ENCODE assay signal across 9 mouse cellular contexts in genomic region chr11:119023616-119023980, GRCm38 (mm10). TPM values are rescaled to one million over a fixed set of nuclear protein-coding genes. Genes with fewer than 3 reads are reported as not detected.
DNase-seq lines count a peak whose midpoint lies in the region; ATAC-seq and TF ChIP-seq lines count a peak whose summit lies in the region.
"Had no signal": no experiment of that assay in that cellular context is flagged by ENCODE, and none has a peak within 500 bp of the region (broad histone marks: within the 10 kb centered on the region; RNA-seq: fewer than 3 reads in every experiment).

No protein-coding gene starts in this region.

- H3K9me3 ChIP-seq in heart, embryonic 12.5 days (replicated peaks), result no peaks in the 10 kb centered on the region
- no peaks in the 10 kb centered on the region for H3K9me3 ChIP-seq in ES-Bruce4 (replicated peaks; ENCODE audit: control insufficient read depth, insufficient read depth, low read length, poor library complexity, severe bottlenecking)
- H3K9me3 ChIP-seq in limb, embryonic 13.5 days, result no peaks in the 10 kb centered on the region
- H3K9me3 ChIP-seq in neural tube, embryonic 15.5 days (replicated peaks), result no peaks in the 10 kb centered on the region

- no peak for ATAC-seq in heart, embryonic 12.5 days (ENCODE audit: insufficient number of reproducible peaks, low FRiP score)
- no peak for ATAC-seq in limb, embryonic 13.5 days (ENCODE audit: low FRiP score, low read depth)
- 0 out of 2 replicates have a peak, but pooled peaks have one; percentile 2 for ATAC-seq in neural tube, embryonic 15.5 days (ENCODE audit: low FRiP score)

- peak overlapping the region; percentile 80 for H3K27ac ChIP-seq in heart, embryonic 12.5 days (ENCODE audit: poor library complexity, severe bottlenecking)
- no peak overlapping the region for H3K27ac ChIP-seq in ES-Bruce4 (ENCODE audit: insufficient read depth, low read length)
- H3K27ac ChIP-seq in embryonic fibroblast, embryonic 13.5 days (ENCODE audit: insufficient read depth, low read length), result no peak overlapping the region
- H3K27ac ChIP-seq in limb, embryonic 13.5 days, result peak overlapping the region; percentile 97
- peak overlapping the region; percentile 85 for H3K27ac ChIP-seq in neural tube, embryonic 15.5 days (replicated peaks)

- TF ChIP-seq CTCF in ES-Bruce4 (IDR thresholded peaks at IDR 0.05; ENCODE audit: low read depth, low read length), result no peak
- no peak for TF ChIP-seq CTCF in embryonic fibroblast, embryonic 13.5 days (IDR thresholded peaks at IDR 0.05; ENCODE audit: borderline replicate concordance, insufficient read depth, low read length)

- peaks cover 22% of the 10 kb centered on the region for H3K36me3 ChIP-seq in heart, embryonic 12.5 days
- H3K36me3 ChIP-seq in ES-Bruce4 (ENCODE audit: control insufficient read depth, insufficient read depth, low read length, poor library complexity, severe bottlenecking), result peaks cover 14% of the 10 kb centered on the region
- H3K36me3 ChIP-seq in limb, embryonic 13.5 days, result peaks cover 32% of the 10 kb centered on the region
- peaks cover 22% of the 10 kb centered on the region for H3K36me3 ChIP-seq in neural tube, embryonic 15.5 days

- no peak for DNase-seq in heart, postnatal 4 days
- no peak for DNase-seq in spleen, adult 12 weeks (ENCODE audit: low spot score)
- DNase-seq in urinary bladder, postnatal 14 days (ENCODE audit: low spot score), result no peak

- peak overlapping the region; percentile 88 for H3K4me2 ChIP-seq in heart, embryonic 12.5 days
- H3K4me2 ChIP-seq in limb, embryonic 13.5 days (replicated peaks), result peak overlapping the region; percentile 77
- peak overlapping the region; percentile 93 for H3K4me2 ChIP-seq in neural tube, embryonic 15.5 days

- TF ChIP-seq EP300 in ES-Bruce4 (IDR thresholded peaks at IDR 0.05; ENCODE audit: insufficient read depth, low read depth, low read length), result no peak

- peak overlapping the region; percentile 95 for H3K9ac ChIP-seq in heart, embryonic 12.5 days
- peak overlapping the region; percentile 80 for H3K9ac ChIP-seq in ES-Bruce4 (ENCODE audit: low read depth, poor library complexity, severe bottlenecking)
- H3K9ac ChIP-seq in limb, embryonic 13.5 days, result peak overlapping the region; percentile 97
- H3K9ac ChIP-seq in neural tube, embryonic 15.5 days (replicated peaks), result peak overlapping the region; percentile 91

- H3K4me3 ChIP-seq in heart, embryonic 12.5 days, result peak overlapping the region; percentile 93
- H3K4me3 ChIP-seq in ES-Bruce4 (ENCODE audit: low read depth, low read length), result peak overlapping the region; percentile 77
- peak overlapping the region; percentile 92 for H3K4me3 ChIP-seq in embryonic fibroblast, embryonic 13.5 days (ENCODE audit: insufficient read depth, low read length)
- peak overlapping the region; percentile 92 for H3K4me3 ChIP-seq in limb, embryonic 13.5 days
- H3K4me3 ChIP-seq in neural tube, embryonic 15.5 days (replicated peaks), result peak overlapping the region; percentile 94

- under 1% methylated on average over 15 of the region's 15 CpGs for WGBS in heart, embryonic 12.5 days
- 1% methylated on average over 15 of the region's 15 CpGs for WGBS in limb, embryonic 13.5 days
- WGBS in neural tube, embryonic 15.5 days, result under 1% methylated on average over 15 of the region's 15 CpGs

- H3K27me3 ChIP-seq in heart, embryonic 12.5 days (replicated peaks), result peaks cover 30% of the 10 kb centered on the region
- no peaks in the 10 kb centered on the region; the same call in 1 of the 2 replicates for H3K27me3 ChIP-seq in ES-Bruce4 (ENCODE audit: control insufficient read depth, insufficient read depth, low read length, poor library complexity, severe bottlenecking)
- no peaks in the 10 kb centered on the region for H3K27me3 ChIP-seq in limb, embryonic 13.5 days
- peaks cover 12% of the 10 kb centered on the region for H3K27me3 ChIP-seq in neural tube, embryonic 15.5 days (replicated peaks)

- H3K4me1 ChIP-seq in heart, embryonic 12.5 days (replicated peaks), result peaks cover 40% of the 10 kb centered on the region
- H3K4me1 ChIP-seq in ES-Bruce4 (ENCODE audit: control insufficient read depth, insufficient read depth, low read length), result peaks cover 2% of the 10 kb centered on the region
- peaks cover 8% of the 10 kb centered on the region for H3K4me1 ChIP-seq in embryonic fibroblast, embryonic 13.5 days (ENCODE audit: control insufficient read depth, insufficient read depth, low read length)
- H3K4me1 ChIP-seq in limb, embryonic 13.5 days, result peaks cover 40% of the 10 kb centered on the region
- peaks cover 44% of the 10 kb centered on the region for H3K4me1 ChIP-seq in neural tube, embryonic 15.5 days

- TF ChIP-seq POLR2A in ES-Bruce4 (IDR thresholded peaks at IDR 0.05; ENCODE audit: insufficient read depth, low read length), result no peak
- TF ChIP-seq POLR2A in embryonic fibroblast, embryonic 13.5 days (IDR thresholded peaks at IDR 0.05; ENCODE audit: low read depth, low read length), result no peak

RNA-seq across cellular contexts. Expression of gene Cbx2, which starts 0.8 kb away (rescaled TPM):
- polyA plus RNA-seq in heart, embryonic 12.5 days (2016; fragmentation: Nextera tagmentation; extraction: Ambion mirVana), result 29.3 and 30.5 TPM in 2 replicates
- total RNA-seq in heart, postnatal 4 days (2021), result 1 to 10 TPM; 7.6 to 7.8 TPM
- polyA plus RNA-seq in ES-Bruce4 (2011; ENCODE audit: insufficient read depth, insufficient read length, low read depth, missing spikeins), result 11.6 and 12.9 TPM in 2 replicates
- polyA plus RNA-seq in embryonic fibroblast, embryonic 13.5 days (2011; ENCODE audit: insufficient read length, low read depth, missing spikeins), result 4.7 and 6.9 TPM in 2 replicates
- polyA plus RNA-seq in limb, embryonic 13.5 days (2015; fragmentation: Nextera tagmentation; extraction: Ambion mirVana), result 62.8 and 66.7 TPM in 2 replicates
- 8.3 and 13.3 TPM in 2 replicates for polyA plus RNA-seq in neural tube, embryonic 15.5 days (2015; fragmentation: Nextera tagmentation; extraction: Ambion mirVana)

RNA-seq across cellular contexts. Expression of gene Cbx8, which starts 17.2 kb away (rescaled TPM):
- polyA plus RNA-seq in heart, embryonic 12.5 days (2016; fragmentation: Nextera tagmentation; extraction: Ambion mirVana), result 7.3 and 8.8 TPM in 2 replicates
- 1 to 10 TPM; 5.6 to 5.7 TPM for total RNA-seq in heart, postnatal 4 days (2021)
- polyA plus RNA-seq in ES-Bruce4 (2011; ENCODE audit: insufficient read depth, insufficient read length, low read depth, missing spikeins), result 0.75 and 1.7 TPM in 2 replicates
- polyA plus RNA-seq in embryonic fibroblast, embryonic 13.5 days (2011; ENCODE audit: insufficient read length, low read depth, missing spikeins), result 3.9 and 4.2 TPM in 2 replicates
- polyA plus RNA-seq in limb, embryonic 13.5 days (2015; fragmentation: Nextera tagmentation; extraction: Ambion mirVana), result 9.4 and 10.6 TPM in 2 replicates
- polyA plus RNA-seq in neural tube, embryonic 15.5 days (2015; fragmentation: Nextera tagmentation; extraction: Ambion mirVana), result 7.2 and 7.3 TPM in 2 replicates

RNA-seq across cellular contexts. Expression of gene Enpp7, which starts 35.6 kb away (rescaled TPM):
- not detected in 2 replicates for polyA plus RNA-seq in heart, embryonic 12.5 days (2016; fragmentation: Nextera tagmentation; extraction: Ambion mirVana)
- total RNA-seq in heart, postnatal 4 days (2021), result not detected
- polyA plus RNA-seq in ES-Bruce4 (2011; ENCODE audit: insufficient read depth, insufficient read length, low read depth, missing spikeins), result not detected in 2 replicates
- polyA plus RNA-seq in embryonic fibroblast, embryonic 13.5 days (2011; ENCODE audit: insufficient read length, low read depth, missing spikeins), result not detected in 2 replicates
- polyA plus RNA-seq in limb, embryonic 13.5 days (2015; fragmentation: Nextera tagmentation; extraction: Ambion mirVana), result not detected in 2 replicates
- not detected in 2 replicates for polyA plus RNA-seq in neural tube, embryonic 15.5 days (2015; fragmentation: Nextera tagmentation; extraction: Ambion mirVana)
- total RNA-seq: neutrophil, adult 5-6 weeks had no signal

Comparison
In these comparisons a context has a peak if more than half of its experiments do, and no peak if none do; other contexts are left out.
1. H3K27ac ChIP-seq: peak in heart, embryonic 12.5 days (single experiment), limb, embryonic 13.5 days (single experiment) and neural tube, embryonic 15.5 days (single experiment); none in ES-Bruce4 (single experiment) and embryonic fibroblast, embryonic 13.5 days (single experiment).
2. Peak in every context shown above with its lines, with median percentiles within 50 percentile points of each other: H3K4me2 ChIP-seq, H3K4me3 ChIP-seq and H3K9ac ChIP-seq.